Mouse (Mus musculus) large intestine, adult 2 months (tissue): Measurements from ENCODE around the gene Sphk2. TPM values are rescaled to one million over a fixed set of nuclear protein-coding genes. Genes with fewer than 3 reads are reported as not detected.

Experiments used
- DNase-seq: peaks from one replicate; pipeline ENCODE4 v3.0.0-alpha.2; 2012; ENCODE audit warnings: low read depth, low spot score
- WGBS: fragments of 180-500 bp; shearing (Covaris S2); methylation state at CpG from one replicate; pipeline ENCODE4 v1.1.7; 2018; 5-methylcytosine and 5-hydroxymethylcytosine counted together
- polyA plus RNA-seq: library from polyadenylated mRNA; depleted of rRNA; stranded (reverse); fragments of >200 nt; gene quantifications from 2 replicates; pipeline ENCODE4 v1.2.3, GENCODE M21; 2012

Sphk2 gene
- polyA plus RNA-seq, 1 experiment = 51.9 TPM

DNA sequence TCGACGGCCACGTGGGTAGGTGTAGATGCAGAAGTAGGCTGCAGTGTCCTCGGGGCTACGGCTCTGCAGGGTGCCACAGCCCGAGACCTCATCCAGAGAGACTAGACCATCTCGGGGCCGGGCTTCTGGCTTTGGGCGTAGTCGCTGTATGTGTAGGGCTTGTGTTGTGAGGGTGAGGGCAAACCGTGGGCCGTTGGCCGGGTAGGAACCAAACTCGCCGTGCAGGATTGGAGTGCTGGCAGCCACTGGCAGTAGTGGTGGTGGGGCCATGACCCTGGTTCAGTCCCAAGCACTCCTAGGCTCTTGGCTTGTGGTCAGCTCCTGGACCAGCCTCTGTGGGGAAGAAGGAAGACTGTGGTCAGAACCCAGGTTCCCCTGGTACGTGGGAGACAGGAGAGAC lies 4.4 kb downstream of the Sphk2 start:
- 36% methylated on average over 16 of the region's 16 CpGs for WGBS
- DNase-seq = no peak

DNA sequence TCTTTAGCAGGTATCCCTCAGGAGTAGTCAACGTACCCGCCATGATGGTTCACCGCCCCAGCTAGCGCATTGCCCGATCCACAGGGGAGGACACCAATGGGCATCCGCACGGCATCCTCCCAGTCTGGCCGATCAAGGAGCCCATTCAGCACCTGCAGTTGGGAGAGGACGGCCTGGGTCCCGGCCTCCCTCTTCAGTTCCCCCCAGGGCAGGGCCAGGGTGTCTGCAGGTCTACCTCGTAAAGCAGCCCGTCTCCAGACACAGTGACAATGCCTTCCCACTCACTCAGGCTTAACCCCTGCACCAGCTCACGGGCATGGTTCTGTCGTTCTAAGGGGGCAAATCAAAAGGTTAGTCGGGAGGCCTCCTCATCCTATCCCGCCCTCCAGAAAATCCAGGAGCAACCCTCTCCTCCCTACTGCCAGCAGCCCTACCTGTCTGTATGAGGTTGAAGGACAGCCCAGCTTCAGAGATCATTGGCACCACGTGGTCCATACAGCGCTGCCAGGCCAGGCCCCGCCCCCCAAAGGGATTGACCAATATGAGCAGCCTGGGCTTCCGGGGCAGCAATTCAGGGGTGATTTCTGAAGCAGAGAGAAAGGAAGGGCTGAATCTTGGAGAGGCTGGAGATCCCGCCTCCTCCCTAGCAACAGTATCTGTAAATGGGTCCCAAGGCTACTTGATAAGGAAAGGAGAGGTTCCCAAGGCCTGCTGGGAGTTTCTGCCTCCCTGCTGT lies 5.6 kb downstream of the Sphk2 start:
- 52% methylated on average over 21 of the region's 21 CpGs for WGBS
- no peak for DNase-seq

DNA sequence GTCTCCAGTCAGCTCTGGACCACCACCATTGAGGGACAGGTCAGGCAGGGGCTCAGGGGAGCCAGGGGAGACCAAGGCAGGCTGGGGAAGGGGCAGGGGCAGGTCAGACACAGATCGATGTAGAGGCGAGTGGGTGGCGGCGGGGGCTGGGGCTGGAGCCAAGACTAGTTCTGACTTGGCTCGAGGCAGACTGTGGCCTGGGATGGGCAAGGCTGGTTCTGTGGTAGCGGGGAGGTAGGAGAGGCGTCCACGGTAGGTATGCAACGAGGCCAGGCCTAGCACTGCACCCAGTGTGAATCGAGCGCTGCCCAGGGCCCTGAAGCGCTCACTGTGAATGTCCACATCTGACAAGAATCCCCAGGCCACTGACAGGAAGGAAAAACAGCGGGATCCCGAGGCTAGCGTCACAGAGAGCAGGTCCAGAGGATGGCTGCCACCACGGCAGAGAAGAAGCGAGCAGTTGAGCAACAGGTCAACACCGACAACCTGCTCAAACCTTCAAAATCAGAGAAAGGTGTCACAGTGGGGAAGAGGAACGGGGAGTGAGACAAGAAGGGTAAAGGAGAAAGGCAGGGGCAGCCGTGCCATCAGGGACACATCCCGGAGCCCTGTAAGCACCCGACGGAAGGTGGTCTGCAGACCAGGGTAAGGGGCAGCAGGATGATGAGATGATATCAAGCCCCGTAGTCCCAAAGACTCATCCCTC lies 6.3 kb downstream of the Sphk2 start:
- 78% methylated on average over 24 of the region's 24 CpGs for WGBS
- DNase-seq = no peak

DNA sequence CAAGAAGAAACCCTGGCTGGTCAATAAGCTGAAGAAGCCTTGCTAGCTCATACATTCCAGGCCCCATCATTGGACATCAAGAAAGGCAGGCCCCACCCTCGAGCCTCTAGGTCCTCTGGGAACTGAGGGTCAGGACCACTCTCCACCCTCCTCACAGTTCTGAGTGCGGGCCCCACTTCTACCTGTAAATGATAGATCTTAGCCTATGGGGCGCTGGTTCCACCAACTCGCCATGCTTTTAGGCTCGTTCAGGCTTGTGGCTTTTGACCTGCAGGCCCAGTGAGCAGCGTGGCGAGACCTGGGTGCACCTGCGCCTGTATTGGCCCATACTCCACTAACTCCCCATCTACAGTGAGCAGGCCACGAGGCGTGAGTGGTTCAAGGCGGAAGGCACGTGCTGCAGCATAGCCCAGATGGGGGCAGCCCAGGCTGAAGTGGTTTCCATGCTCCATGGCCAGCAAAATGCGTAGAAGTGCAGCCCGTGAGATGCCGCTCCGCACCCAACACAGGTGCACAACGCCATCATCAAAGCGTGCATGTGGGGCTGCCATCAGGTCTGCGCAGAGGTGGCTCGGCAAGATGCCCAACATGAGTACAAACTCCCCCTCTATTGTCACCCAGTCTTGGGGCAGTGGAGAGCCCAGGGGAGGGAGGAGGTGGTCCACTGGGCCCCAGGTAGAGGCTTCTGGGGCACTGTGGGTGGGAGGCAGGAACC lies 7.2 kb downstream of the Sphk2 start:
- WGBS = 83% methylated on average over 20 of the region's 20 CpGs
- DNase-seq = no peak

DNA sequence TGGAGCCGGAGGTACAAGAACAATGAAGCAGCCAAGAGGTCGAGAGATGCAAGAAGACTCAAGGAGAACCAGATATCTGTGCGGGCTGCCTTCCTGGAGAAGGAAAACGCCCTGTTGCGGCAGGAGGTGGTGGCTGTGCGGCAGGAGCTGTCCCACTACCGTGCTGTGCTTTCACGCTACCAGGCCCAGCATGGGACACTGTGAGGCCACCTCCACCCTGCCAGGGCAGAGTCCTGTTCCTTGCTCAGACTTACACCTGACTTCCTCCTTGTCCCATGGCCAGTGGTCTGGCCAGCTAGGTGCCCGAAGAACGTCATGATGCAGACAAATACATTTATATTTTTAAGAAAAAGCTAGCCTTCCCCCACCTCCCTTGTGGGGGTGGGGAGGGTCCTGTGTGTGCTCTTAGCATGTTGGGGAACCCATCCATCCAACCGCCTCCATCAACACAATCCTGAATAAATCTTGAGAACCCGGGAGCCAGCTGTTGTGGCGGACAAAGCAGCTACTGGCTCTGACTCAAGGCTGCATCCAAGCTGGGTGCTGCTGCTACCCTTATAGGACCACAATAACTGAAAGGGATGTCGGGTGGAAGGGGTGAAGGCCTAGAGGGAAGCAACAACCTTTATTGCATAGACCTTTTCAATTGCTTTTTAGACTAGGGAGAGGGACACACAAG lies 8.0 kb downstream of the Sphk2 start:
- no peak for DNase-seq
- 60% methylated on average over 14 of the region's 14 CpGs for WGBS

DNA sequence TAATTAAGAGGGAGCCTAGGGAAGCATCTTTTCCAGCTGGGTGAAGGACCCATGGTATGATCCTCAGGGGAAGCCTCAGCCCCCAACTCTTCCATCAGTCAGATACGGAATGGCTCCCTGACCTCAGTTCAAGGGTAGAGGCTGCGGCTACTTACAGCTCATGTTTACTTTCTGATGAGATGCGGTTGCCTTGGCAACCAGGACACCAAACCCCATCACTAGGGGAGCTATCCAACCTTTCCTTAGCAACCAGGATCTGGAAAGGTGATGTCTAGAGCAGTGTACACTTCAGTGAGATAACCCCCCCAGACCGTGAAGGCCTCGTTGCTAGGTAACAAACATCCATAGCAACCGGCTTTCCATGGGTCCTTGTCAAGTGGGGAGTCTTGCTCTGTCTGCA lies 8.8 kb downstream of the Sphk2 start:
- WGBS = 42% methylated on average over 6 of the region's 6 CpGs
- no peak for DNase-seq

DNA sequence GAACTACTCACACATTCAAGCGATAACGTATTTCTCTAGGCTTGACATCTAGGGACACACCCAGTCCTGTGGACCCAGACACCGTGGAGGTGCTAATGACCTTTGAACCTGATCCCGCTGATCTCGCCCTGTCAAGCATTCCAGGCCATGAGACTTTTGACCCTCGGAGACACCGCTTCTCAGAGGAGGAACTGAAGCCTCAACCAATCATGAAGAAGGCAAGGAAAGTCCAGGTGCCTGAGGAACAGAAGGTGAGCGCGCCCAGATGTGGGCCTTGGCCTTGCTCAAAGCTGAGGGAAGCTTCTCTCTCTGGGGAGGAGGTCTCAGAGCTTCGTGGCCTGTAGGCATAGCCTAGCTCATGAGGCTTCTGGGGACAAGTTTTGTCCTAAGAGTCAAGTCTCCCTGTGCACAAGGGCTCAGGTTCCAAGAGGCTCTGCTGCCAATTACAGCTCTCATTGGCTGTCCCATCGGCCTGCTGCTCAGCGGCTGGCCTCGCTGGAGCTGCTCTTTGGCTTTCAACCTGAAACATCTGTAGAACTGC lies 9.5 kb downstream of the Sphk2 start:
- DNase-seq = no peak
- WGBS = 8% methylated on average over 13 of the region's 13 CpGs

DNA sequence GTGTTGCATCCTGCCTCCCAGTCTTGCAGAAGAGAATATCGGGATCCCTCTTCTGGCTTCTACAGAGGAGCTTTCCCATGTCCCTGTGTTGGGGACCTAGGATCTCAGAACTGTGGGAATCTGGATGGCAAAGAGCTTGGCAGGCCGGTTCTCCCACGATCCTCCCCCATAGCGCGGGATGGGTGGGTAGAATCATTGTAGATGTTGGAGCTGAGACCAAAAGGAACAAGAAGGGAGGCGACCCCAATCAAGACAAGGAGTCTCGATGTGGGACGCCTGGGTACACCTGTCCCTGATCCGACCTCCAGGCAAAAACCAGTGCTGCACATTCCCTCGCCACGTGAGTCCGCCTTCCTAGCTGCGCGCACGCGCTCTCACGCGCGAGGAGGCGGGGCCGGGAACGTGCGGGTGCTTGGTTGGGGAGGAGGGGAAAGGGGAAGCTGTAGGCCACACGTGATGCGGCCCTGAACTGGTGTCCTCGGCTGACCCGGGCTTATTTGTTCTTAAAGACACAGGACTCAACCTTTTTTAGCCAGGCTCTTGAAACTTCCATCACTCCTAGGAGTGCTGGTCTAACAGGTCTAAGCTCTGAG lies 10.3 kb downstream of the Sphk2 start:
- WGBS = 1% methylated on average over 27 of the region's 27 CpGs
- DNase-seq = no peak

DNA sequence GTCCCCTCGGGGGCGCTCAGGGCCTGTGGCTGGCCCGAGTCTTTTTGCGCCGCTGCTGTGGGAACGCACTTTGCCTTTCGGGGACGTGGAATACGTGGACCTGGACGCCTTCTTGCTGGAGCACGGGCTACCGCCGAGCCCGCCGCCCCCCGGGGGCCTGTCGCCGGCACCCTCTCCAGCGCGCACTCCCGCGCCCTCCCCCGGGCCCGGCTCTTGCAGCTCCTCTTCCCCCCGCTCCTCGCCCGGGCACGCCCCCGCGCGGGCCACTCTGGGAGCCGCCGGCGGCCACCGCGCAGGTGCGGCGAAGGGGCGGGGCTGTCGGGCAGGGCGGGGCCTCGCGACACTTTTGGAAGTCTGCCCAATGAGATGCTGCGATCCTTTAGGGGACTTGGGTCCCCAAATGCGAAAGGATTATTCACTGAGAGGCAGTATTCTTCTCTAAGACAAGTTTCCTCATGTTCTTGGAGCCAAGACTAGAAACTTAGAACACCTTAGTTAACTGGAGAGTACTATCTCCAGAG lies 11.0 kb downstream of the Sphk2 start:
- no peak for DNase-seq
- under 1% methylated on average over 41 of the region's 45 CpGs for WGBS

DNA sequence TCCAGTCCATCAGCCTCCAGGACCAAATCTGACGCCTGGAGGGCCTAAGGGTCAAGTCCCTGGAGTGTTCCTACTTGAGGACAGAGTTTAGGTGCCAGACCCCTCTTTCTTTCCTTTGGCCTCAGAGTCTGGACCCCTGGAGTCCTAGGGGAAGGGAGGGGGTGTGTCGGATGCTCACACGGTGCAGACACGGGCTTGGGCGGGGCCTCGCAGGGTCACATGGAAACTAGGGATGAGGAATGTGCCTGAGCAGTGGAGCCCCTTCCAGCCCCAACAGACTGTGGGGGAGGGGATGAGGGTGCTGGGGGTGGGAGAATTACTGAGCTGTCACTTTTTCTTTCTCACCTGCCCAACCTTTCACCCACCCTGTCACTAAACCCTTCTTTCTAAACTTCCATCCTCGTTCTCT lies 11.9 kb downstream of the Sphk2 start:
- 0% methylated on average over 7 of the region's 7 CpGs for WGBS

DNA sequence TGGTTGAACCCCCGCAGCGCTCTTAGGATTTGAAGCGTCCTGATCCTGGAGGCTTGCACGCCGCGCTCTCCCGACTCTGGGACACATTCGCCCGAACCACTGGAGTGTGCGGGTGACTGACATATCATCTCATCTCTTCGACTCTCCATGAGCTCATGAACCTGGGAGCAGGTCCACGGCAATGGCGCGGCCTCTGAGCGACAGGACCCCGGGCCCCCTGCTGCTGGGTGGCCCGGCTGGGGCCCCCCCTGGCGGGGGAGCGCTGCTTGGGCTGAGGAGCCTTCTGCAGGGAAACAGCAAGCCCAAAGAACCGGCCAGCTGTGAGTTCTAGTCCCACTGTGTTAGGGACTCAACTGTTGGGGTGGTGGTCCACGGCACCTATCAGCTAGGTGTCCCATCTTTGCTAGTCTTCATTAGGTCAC lies 12.3 kb downstream of the Sphk2 start:
- under 1% methylated on average over 21 of the region's 21 CpGs for WGBS
- DNase-seq = no peak

More for the DNA sequence above, 11.9 kb downstream of the Sphk2 start:
- DNase-seq = no peak

DNA sequence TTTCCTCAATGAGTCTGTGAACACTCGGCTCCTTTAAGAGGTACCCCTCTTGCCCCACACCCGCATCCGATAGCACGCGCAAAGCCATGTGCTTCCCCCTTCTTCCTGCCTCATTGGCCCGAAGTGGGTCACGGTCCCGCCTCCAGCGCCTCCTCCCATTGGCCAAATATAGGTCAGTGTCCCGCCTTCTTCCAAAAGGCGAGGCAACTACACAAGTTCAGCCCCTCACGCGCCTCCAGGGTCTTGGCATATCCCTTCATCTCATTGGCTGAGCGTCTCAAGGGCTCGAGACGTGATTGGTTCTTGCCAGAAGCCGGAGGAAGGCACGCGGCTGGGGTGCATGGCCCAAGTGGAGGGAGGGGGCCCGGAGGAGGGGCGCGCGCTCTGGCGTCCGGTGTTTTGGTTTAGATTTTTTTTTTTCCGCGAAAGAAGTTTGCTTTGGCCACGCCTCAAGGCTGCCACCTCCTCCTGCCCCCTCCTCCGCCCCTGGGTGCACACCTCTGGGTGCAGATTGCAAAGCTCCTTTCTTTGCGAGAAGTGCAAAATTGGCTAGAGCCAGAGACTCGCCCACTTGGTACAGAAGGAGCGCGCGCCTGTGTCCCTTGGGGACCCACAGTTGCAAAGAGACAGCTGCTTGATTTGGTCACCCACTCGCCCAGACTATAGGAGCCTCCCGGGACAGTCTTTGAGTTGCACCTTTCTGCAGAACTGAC lies 12.9 kb downstream of the Sphk2 start, which contains the start of gene Dbp:
Dbp (plus strand) TSS at position 359 of the 713 bp plus-strand sequence.
- no peak for DNase-seq
- under 1% methylated on average over 36 of the region's 36 CpGs for WGBS

DNA sequence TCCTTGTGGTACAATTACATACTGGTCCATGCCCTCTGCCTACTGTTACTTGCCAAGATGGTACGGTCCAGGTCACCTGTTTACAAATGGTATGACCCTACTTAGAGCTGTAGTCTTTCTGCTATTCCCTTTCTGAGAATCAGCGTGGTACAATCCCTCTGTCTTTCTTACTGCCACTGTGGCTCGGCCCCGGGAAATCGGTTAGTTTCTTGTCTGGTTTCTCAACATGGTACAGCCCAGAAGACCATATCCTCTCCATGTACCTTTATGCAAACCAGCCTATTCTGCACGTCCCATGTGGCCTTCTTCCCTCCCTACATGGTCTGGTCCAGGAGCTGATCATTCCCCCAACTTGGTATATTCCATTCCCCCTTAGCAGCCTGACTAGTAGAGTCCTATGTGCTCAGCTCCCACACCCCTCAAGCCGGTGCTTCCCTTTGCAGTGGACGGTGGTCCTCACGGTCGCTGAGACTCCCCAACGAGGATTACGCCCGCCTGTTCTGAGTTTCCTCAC lies 13.7 kb downstream of the Sphk2 start:
- under 1% methylated on average over 13 of the region's 13 CpGs for WGBS
- DNase-seq = no peak

DNA sequence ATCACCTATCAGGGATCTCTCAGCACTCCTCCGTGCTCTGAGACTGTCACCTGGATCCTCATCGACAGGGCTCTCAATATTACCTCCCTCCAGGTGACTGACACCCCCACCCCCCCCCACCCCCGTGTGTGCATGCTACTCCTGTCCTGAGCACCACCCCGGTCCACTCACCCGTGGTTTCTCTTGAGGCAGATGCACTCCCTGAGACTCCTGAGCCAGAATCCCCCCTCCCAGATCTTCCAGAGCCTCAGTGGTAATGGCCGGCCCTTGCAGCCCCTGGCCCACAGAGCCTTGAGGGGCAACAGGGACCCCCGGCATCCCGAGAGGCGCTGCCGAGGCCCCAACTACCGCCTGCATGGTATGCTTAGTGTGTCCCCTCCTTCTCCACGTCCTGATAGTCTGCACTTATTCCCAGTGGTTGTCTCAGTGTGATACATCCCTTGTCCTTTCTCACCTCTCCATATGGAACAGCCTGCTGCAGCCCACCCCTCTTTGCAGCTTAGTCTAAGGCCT lies 14.2 kb downstream of the Sphk2 start:
- no peak for DNase-seq
- WGBS = 35% methylated on average over 12 of the region's 12 CpGs

DNA sequence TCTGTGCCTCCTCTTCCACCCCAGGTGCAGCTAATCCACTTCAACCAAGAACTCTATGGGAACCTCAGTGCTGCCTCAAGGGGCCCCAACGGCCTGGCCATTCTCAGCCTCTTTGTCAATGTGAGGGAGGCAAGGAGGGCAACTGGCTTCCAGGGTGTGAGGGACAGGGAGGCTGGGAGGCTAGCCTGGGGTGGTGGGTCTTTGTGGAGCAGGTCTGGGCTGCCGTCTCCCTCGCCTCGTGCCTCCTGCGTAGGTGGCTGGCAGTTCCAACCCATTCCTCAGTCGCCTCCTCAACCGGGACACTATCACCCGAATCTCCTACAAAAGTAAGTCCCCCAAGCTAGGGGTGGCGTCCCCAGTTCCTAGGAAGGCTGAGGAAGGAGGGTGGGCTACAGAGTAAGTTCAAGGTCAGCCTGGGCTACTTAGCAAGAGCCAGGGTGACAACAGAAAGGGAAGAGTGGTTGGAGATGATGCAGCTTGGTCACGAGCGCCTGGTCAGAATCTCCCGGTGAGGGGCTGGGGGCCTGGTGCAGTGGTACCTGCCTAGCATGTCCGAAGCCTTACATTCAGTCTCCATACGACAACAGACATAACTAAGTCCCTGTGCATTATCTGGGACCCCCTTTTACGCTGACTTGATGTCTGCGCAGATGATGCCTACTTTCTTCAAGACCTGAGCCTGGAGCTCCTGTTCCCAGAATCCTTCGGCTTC lies 14.8 kb downstream of the Sphk2 start:
- WGBS = 92% methylated on average over 17 of the region's 17 CpGs
- no peak for DNase-seq

DNA sequence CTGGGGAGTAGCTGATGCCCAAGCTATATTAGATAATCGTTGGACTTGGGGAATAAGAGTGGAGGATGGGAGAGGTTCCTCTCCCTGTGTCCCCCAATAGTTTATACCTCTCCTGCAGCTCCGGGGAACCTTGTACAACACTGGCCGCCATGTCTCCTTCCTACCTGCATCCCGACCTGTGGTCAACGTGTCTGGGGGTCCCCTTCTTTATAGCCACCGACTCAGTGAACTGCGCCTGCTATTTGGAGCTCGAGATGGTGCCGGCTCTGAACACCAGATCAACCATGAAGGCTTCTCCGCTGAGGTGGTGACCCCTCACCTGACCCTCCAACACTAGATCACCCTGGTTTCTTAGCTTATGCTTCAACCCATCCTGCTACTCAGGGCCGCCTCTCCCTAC lies 15.5 kb downstream of the Sphk2 start:
- WGBS = 90% methylated on average over 11 of the region's 11 CpGs

DNA sequence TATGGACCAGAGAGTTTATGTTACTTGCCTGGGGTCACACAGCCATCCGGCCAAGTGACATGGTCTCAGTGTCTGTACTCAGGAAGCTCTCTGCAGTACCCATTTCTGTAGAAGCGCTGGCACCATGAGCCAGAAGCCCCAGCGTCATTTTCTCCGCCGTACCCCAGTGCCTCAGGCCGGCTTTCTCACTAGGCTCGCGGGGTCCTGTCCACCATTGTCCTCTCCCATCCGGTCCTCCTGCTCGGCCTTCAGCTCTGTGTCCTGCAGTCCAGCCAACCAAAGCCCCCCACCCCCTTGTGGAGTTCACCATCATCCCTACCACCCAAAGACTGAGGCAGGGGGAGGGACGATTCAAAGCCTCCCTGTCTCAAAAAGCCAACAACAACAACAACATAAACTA lies 16.2 kb downstream of the Sphk2 start:
- no peak for DNase-seq
- 87% methylated on average over 11 of the region's 11 CpGs for WGBS

More for the DNA sequence above, 15.5 kb downstream of the Sphk2 start:
- DNase-seq = no peak
